Mouse (Mus musculus): ENCODE measurements around the gene Gper1. TPM values are rescaled to one million over a fixed set of nuclear protein-coding genes. Genes with fewer than 3 reads are reported as not detected.
A peak's percentile ranks its signal among the peaks of the same experiment; 100 is the strongest.

Gper1 gene
- polyA plus RNA-seq (2014; fragmentation: Nextera tagmentation; extraction: Ambion mirVana), result 7.5 TPM in 2 replicates

- H3K4me1 ChIP-seq (replicated peaks; ENCODE audit: control insufficient read depth, insufficient read depth, low read length), result peaks cover 26% of the 10 kb centered on the region
- H3K4me2 ChIP-seq (replicated peaks), result peak within 1 kb of the TSS; percentile 30
- peak within 1 kb of the TSS; percentile 32 for H3K9ac ChIP-seq
- H3K4me3 ChIP-seq (replicated peaks; ENCODE audit: low read length), result peak within 1 kb of the TSS; percentile 19
- DNase-seq (ENCODE audit: low spot score) (peak; percentile 63), ATAC-seq (ENCODE audit: low FRiP score) (peak; percentile 49)
- H3K36me3 ChIP-seq (replicated peaks; ENCODE audit: control insufficient read depth, insufficient read depth), result no peaks in the 10 kb centered on the region
- H3K27me3 ChIP-seq (ENCODE audit: control insufficient read depth, insufficient read depth, low read length), result no peaks in the 10 kb centered on the region
- H3K27ac ChIP-seq, result no peak within 1 kb of the TSS
- no peaks in the 10 kb centered on the region for H3K9me3 ChIP-seq (ENCODE audit: control insufficient read depth, low read length)
- 48% methylated on average over 21 of the region's 21 CpGs for WGBS
Measured at GRCm38 (mm10) chr5:139423026-139423865, at the start of gene Gper1. Gene Gper1 (plus strand): TSS chr5:139423151.

- Histone ChIP-seq H3K4me1 (replicated peaks; ENCODE audit: control insufficient read depth, insufficient read depth, low read length) (peaks cover 18% of the 10 kb centered on the region), H3K27me3 (ENCODE audit: control insufficient read depth, insufficient read depth, low read length) (no peaks in the 10 kb centered on the region), H3K27ac (no peak overlapping the region), H3K4me3 (replicated peaks; ENCODE audit: low read length) (no peak overlapping the region), H3K36me3 (replicated peaks; ENCODE audit: control insufficient read depth, insufficient read depth) (no peaks in the 10 kb centered on the region), H3K9ac (no peak overlapping the region), H3K4me2 (replicated peaks) (no peak overlapping the region), H3K9me3 (ENCODE audit: control insufficient read depth, low read length) (no peaks in the 10 kb centered on the region)
- ATAC-seq (ENCODE audit: low FRiP score) (no peak), DNase-seq (ENCODE audit: low spot score) (no peak)
- 82% methylated on average over 6 of the region's 6 CpGs for WGBS
Measured at GRCm38 (mm10) chr5:139373889-139374444, 49.0 kb upstream of the Gper1 start.

- WGBS, result 91% methylated on average over 2 of the region's 2 CpGs
- H3K9me3 ChIP-seq (ENCODE audit: control insufficient read depth, low read length), result no peaks in the 10 kb centered on the region
- H3K9ac ChIP-seq, result no peak overlapping the region
- no peak for DNase-seq (ENCODE audit: low spot score)
- H3K27ac ChIP-seq, result no peak overlapping the region
- peaks cover 22% of the 10 kb centered on the region for H3K4me1 ChIP-seq (replicated peaks; ENCODE audit: control insufficient read depth, insufficient read depth, low read length)
- ATAC-seq (ENCODE audit: low FRiP score), result no peak
- no peak overlapping the region for H3K4me3 ChIP-seq (replicated peaks; ENCODE audit: low read length)
- H3K27me3 ChIP-seq (ENCODE audit: control insufficient read depth, insufficient read depth, low read length), result no peaks in the 10 kb centered on the region
- H3K36me3 ChIP-seq (replicated peaks; ENCODE audit: control insufficient read depth, insufficient read depth), result no peaks in the 10 kb centered on the region
- no peak overlapping the region for H3K4me2 ChIP-seq (replicated peaks)
Measured at GRCm38 (mm10) chr5:139374841-139375240, 48.1 kb upstream of the Gper1 start.

- no peaks in the 10 kb centered on the region for H3K9me3 ChIP-seq (ENCODE audit: control insufficient read depth, low read length)
- peak within 1 kb of the TSS; percentile 75 for H3K27ac ChIP-seq
- no peak for DNase-seq (ENCODE audit: low spot score)
- H3K4me2 ChIP-seq (replicated peaks), result no peak within 1 kb of the TSS
- H3K4me3 ChIP-seq (replicated peaks; ENCODE audit: low read length), result no peak within 1 kb of the TSS
- H3K9ac ChIP-seq, result no peak within 1 kb of the TSS
- 83% methylated on average over 18 of the region's 18 CpGs for WGBS
- no peaks in the 10 kb centered on the region for H3K27me3 ChIP-seq (ENCODE audit: control insufficient read depth, insufficient read depth, low read length)
- H3K4me1 ChIP-seq (replicated peaks; ENCODE audit: control insufficient read depth, insufficient read depth, low read length), result peaks cover 24% of the 10 kb centered on the region
- ATAC-seq (ENCODE audit: low FRiP score), result no peak
- H3K36me3 ChIP-seq (replicated peaks; ENCODE audit: control insufficient read depth, insufficient read depth), result no peaks in the 10 kb centered on the region
Measured at GRCm38 (mm10) chr5:139377468-139378270, 45.3 kb upstream of the Gper1 start, which contains the start of gene Gpr146. Gene Gpr146 (plus strand): TSS chr5:139377697.

GRCm38 (mm10) chr5:139378271-139378556 lies 44.7 kb upstream of the Gper1 start:
- 90% methylated on average over 7 of the region's 7 CpGs for WGBS

GRCm38 (mm10) chr5:139378986-139379629 lies 43.8 kb upstream of the Gper1 start:
- no peak overlapping the region for H3K4me3 ChIP-seq (replicated peaks; ENCODE audit: low read length)
- H3K36me3 ChIP-seq (replicated peaks; ENCODE audit: control insufficient read depth, insufficient read depth), result no peaks in the 10 kb centered on the region
- WGBS, result 46% methylated on average over 21 of the region's 21 CpGs
- H3K27me3 ChIP-seq (ENCODE audit: control insufficient read depth, insufficient read depth, low read length), result no peaks in the 10 kb centered on the region
- H3K27ac ChIP-seq, result peak overlapping the region; percentile 75
- H3K9ac ChIP-seq, result no peak overlapping the region
- no peak for DNase-seq (ENCODE audit: low spot score)
- 0 out of 2 replicates have a peak overlapping the region, but pooled peaks have one; percentile 3 for H3K4me2 ChIP-seq (replicated peaks)
- no peaks in the 10 kb centered on the region for H3K9me3 ChIP-seq (ENCODE audit: control insufficient read depth, low read length)
- peaks cover 29% of the 10 kb centered on the region for H3K4me1 ChIP-seq (replicated peaks; ENCODE audit: control insufficient read depth, insufficient read depth, low read length)
- ATAC-seq (ENCODE audit: low FRiP score), result no peak

More at GRCm38 (mm10) chr5:139378271-139378556, 44.7 kb upstream of the Gper1 start:
- no peak overlapping the region for H3K4me3 ChIP-seq (replicated peaks; ENCODE audit: low read length)
- H3K9me3 ChIP-seq (ENCODE audit: control insufficient read depth, low read length), result no peaks in the 10 kb centered on the region
- ATAC-seq (ENCODE audit: low FRiP score), result no peak
- peaks cover 28% of the 10 kb centered on the region for H3K4me1 ChIP-seq (replicated peaks; ENCODE audit: control insufficient read depth, insufficient read depth, low read length)
- H3K9ac ChIP-seq, result no peak overlapping the region
- DNase-seq (ENCODE audit: low spot score), result no peak
- no peaks in the 10 kb centered on the region for H3K36me3 ChIP-seq (replicated peaks; ENCODE audit: control insufficient read depth, insufficient read depth)
- no peak overlapping the region for H3K27ac ChIP-seq
- H3K4me2 ChIP-seq (replicated peaks), result no peak overlapping the region
- H3K27me3 ChIP-seq (ENCODE audit: control insufficient read depth, insufficient read depth, low read length), result no peaks in the 10 kb centered on the region

- Histone ChIP-seq H3K4me1 (replicated peaks; ENCODE audit: control insufficient read depth, insufficient read depth, low read length) (peaks cover 29% of the 10 kb centered on the region), H3K36me3 (replicated peaks; ENCODE audit: control insufficient read depth, insufficient read depth) (no peaks in the 10 kb centered on the region), H3K4me2 (replicated peaks) (peak overlapping the region; percentile 92), H3K9me3 (ENCODE audit: control insufficient read depth, low read length) (no peaks in the 10 kb centered on the region), H3K9ac (peak overlapping the region; percentile 71), H3K27ac (peak overlapping the region; percentile 75; the same call in 1 of the 2 replicates), H3K4me3 (replicated peaks; ENCODE audit: low read length) (peak overlapping the region; percentile 70), H3K27me3 (ENCODE audit: control insufficient read depth, insufficient read depth, low read length) (no peaks in the 10 kb centered on the region)
- WGBS, result 22% methylated on average over 8 of the region's 8 CpGs
- no peak for DNase-seq (ENCODE audit: low spot score)
- ATAC-seq (ENCODE audit: low FRiP score), result no peak; the same call in 1 of the 2 replicates
Measured at GRCm38 (mm10) chr5:139379771-139380384, 43.1 kb upstream of the Gper1 start.

- Histone ChIP-seq H3K4me3 (replicated peaks; ENCODE audit: low read length) (peak overlapping the region; percentile 70), H3K4me1 (replicated peaks; ENCODE audit: control insufficient read depth, insufficient read depth, low read length) (peaks cover 29% of the 10 kb centered on the region), H3K27ac (no peak overlapping the region), H3K36me3 (replicated peaks; ENCODE audit: control insufficient read depth, insufficient read depth) (no peaks in the 10 kb centered on the region), H3K9me3 (ENCODE audit: control insufficient read depth, low read length) (no peaks in the 10 kb centered on the region), H3K9ac (peak overlapping the region; percentile 71), H3K27me3 (ENCODE audit: control insufficient read depth, insufficient read depth, low read length) (no peaks in the 10 kb centered on the region), H3K4me2 (replicated peaks) (peak overlapping the region; percentile 92)
- 1% methylated on average over 68 of the region's 73 CpGs for WGBS
- ATAC-seq (ENCODE audit: low FRiP score) (peak; percentile 60), DNase-seq (ENCODE audit: low spot score) (peak; percentile 75)
Measured at GRCm38 (mm10) chr5:139380385-139381248, 42.3 kb upstream of the Gper1 start.

Data from hindbrain, embryonic 14.5 days (tissue).